Mouse (Mus musculus): ENCODE results near the gene Reep3.
A peak's percentile ranks its signal among the peaks of the same experiment; 100 is the strongest.
"Not testable (repeated sequence)": the region's sequence is repeated elsewhere in the genome, so short reads cannot be mapped to it uniquely, and the experiment has no call there.

Reep3 gene

GRCm38 (mm10) chr10:67096621-67097436 lies at the start of gene Reep3:
Gene Reep3, minus strand, starts transcription at chr10:67096945.
- ATAC-seq (ENCODE audit: low TSS enrichment) = peak; percentile 24

- no peak for ATAC-seq (ENCODE audit: low TSS enrichment)
Observed at GRCm38 (mm10) chr10:67145623-67146022, 48.9 kb upstream of the Reep3 start.

- ATAC-seq (ENCODE audit: low TSS enrichment) = no peak
Observed at GRCm38 (mm10) chr10:67144269-67144668, 47.5 kb upstream of the Reep3 start.

- no peak for ATAC-seq (ENCODE audit: low TSS enrichment)
Observed at GRCm38 (mm10) chr10:67143661-67144060, 46.9 kb upstream of the Reep3 start.

GRCm38 (mm10) chr10:67137437-67137836 lies 40.7 kb upstream of the Reep3 start:
- ATAC-seq (ENCODE audit: low TSS enrichment) = no peak

GRCm38 (mm10) chr10:67134322-67134721 lies 37.6 kb upstream of the Reep3 start:
- no peak for ATAC-seq (ENCODE audit: low TSS enrichment)

- no peak for ATAC-seq (ENCODE audit: low TSS enrichment)
Observed at GRCm38 (mm10) chr10:67131709-67132108, 35.0 kb upstream of the Reep3 start.

GRCm38 (mm10) chr10:67129531-67129930 lies 32.8 kb upstream of the Reep3 start:
- no peak for ATAC-seq (ENCODE audit: low TSS enrichment)

GRCm38 (mm10) chr10:67126859-67127758 lies 30.4 kb upstream of the Reep3 start:
- peak; percentile 41 for ATAC-seq (ENCODE audit: low TSS enrichment)

GRCm38 (mm10) chr10:67126061-67126858 lies 29.5 kb upstream of the Reep3 start:
- peak; percentile 56 for ATAC-seq (ENCODE audit: low TSS enrichment)

- ATAC-seq (ENCODE audit: low TSS enrichment) = peak; percentile 64
Observed at GRCm38 (mm10) chr10:67124156-67124555, 27.4 kb upstream of the Reep3 start.

GRCm38 (mm10) chr10:67123756-67124155 lies 27.0 kb upstream of the Reep3 start:
- ATAC-seq (ENCODE audit: low TSS enrichment) = no peak

GRCm38 (mm10) chr10:67120640-67121039 lies 23.9 kb upstream of the Reep3 start:
- no peak for ATAC-seq (ENCODE audit: low TSS enrichment)

GRCm38 (mm10) chr10:67120180-67120579 lies 23.4 kb upstream of the Reep3 start:
- no peak for ATAC-seq (ENCODE audit: low TSS enrichment)

GRCm38 (mm10) chr10:67119291-67119690 lies 22.5 kb upstream of the Reep3 start:
- no peak for ATAC-seq (ENCODE audit: low TSS enrichment)

- no peak for ATAC-seq (ENCODE audit: low TSS enrichment)
Observed at GRCm38 (mm10) chr10:67116251-67116650, 19.5 kb upstream of the Reep3 start.

- peak; percentile 58 for ATAC-seq (ENCODE audit: low TSS enrichment)
Observed at GRCm38 (mm10) chr10:67115666-67116091, 18.9 kb upstream of the Reep3 start.

- peak; percentile 80 for ATAC-seq (ENCODE audit: low TSS enrichment)
Observed at GRCm38 (mm10) chr10:67115115-67115514, 18.4 kb upstream of the Reep3 start.

- ATAC-seq (ENCODE audit: low TSS enrichment) = no peak
Observed at GRCm38 (mm10) chr10:67113833-67114232, 17.1 kb upstream of the Reep3 start.

- not testable (repeated sequence) for ATAC-seq (ENCODE audit: low TSS enrichment)
Observed at GRCm38 (mm10) chr10:67112967-67113366, 16.2 kb upstream of the Reep3 start.

GRCm38 (mm10) chr10:67111799-67112177 lies 15.0 kb upstream of the Reep3 start:
- no peak for ATAC-seq (ENCODE audit: low TSS enrichment)
